Mouse (Mus musculus): Measurements from ENCODE around the gene Gnb2.

GRCm38 (mm10) chr5:137510573-137511390, 22.5 kb downstream of the Gnb2 start:
- TF ChIP-seq GATA1 (IDR thresholded peaks at IDR 0.05; ENCODE audit: borderline replicate concordance, low read length) (no peak), CTCF (IDR thresholded peaks at IDR 0.05; ENCODE audit: low read depth, low read length) (no peak), TAL1 (conservative IDR thresholded peaks at IDR 0.05; ENCODE audit: low read depth, low read length) (no peak)

Measured in G1E (cell line).